Mouse (Mus musculus) left cerebral cortex, postnatal 14 days (tissue): Measurements from ENCODE around the gene Mindy1. TPM values are rescaled to one million over a fixed set of nuclear protein-coding genes. Genes with fewer than 3 reads are reported as not detected.
A peak's percentile ranks its signal among the peaks of the same experiment; 100 is the strongest.

Experiments used
- DNase-seq, 2 experiments: peaks; one replicate each; pipeline ENCODE4 v3.0.0; 2021 to 2022; ENCODE audit warnings: low spot score in 2 of 2, mixed read lengths in 1 of 2
- intact Hi-C: fragments of 180-260 bp; cut with DNase I; formaldehyde crosslinking; loops from one replicate; pipeline ENCODE4 v1.15.1; 2025
- long read RNA-seq, 2 experiments: library from polyadenylated mRNA; stranded (forward); transcript quantifications; one replicate each; pipeline ENCODE4 v2.0.0; 2021
- total RNA-seq, 2 experiments: library from RNA; stranded (reverse); gene quantifications; 2 replicates each; pipeline ENCODE4 v1.2.3; 2021

Gene Mindy1
- 10 to 100 TPM; 23.5 to 25.5 TPM for total RNA-seq
- long read RNA-seq, experiment 1, transcript Mindy1-202 (10 exons, 2,827 nt): major isoform, 23 of 28 reads
- long read RNA-seq, experiment 1, partial matches to known transcripts: 3 of 28 reads
- long read RNA-seq, experiment 1, other reads (novel, unspliced or antisense): 2 of 28 reads
- long read RNA-seq, experiment 2, transcript Mindy1-202 (10 exons, 2,827 nt): major isoform, 14 of 24 reads
- long read RNA-seq, experiment 2, partial matches to known transcripts: 3 of 24 reads
- long read RNA-seq, experiment 2, other reads (novel, unspliced or antisense): 4 of 24 reads

DNA sequence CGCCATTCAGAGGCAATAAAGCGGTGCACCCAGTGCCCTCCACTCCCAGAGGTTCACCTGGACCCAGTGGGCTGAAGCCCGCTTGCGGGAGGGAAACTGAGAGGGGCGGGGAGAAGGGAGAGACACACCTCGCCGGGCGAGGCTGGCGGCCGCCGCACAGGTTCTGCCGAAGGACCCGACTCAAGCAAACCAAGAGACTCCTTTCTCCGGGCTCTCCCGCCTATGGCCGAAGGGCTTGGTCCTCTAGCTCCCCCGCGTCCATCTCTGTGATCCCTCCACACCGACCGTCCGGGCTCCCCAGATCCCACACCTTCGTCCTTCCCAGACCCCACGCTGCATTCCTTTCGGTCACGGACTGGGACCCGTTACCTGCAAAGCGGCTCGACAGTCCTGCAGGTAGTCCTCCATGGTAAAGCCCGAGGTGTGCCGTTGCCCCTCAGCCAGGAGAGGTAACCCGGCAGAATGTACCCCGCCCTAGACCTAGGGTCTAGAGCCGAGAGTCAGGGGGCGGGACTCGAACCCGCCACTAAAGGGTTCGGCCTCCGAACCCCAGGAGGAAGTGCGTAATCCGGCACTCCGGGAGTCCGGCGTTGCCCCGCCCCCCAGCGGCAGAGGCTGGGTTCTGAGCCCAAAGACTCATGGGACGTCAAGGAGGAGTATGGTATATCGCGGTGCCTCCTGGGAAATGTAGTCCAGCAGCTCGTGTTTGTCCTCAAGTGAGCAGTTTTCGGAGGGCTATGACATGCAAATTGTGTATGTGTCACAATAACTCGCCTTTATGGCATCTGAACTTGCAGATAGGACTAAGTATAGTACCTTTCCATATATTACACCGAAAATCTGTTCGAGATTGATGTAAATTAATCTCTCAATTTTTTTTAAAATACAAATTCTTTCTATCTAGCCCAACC lies at the start of gene Mindy1, which contains the start of gene Prune1:
Mindy1 (plus strand) TSS at position 130 of the 911 bp plus-strand sequence.
Prune1 (minus strand) TSS at position 861 of the 911 bp plus-strand sequence.
- intact Hi-C loops: loop anchor here (5.0 kb wide), 2 partner anchors 36 to 54 kb away; partner anchors contain the start of gene Cdc42se1
- peak; percentile 98 to 99 for DNase-seq

DNA sequence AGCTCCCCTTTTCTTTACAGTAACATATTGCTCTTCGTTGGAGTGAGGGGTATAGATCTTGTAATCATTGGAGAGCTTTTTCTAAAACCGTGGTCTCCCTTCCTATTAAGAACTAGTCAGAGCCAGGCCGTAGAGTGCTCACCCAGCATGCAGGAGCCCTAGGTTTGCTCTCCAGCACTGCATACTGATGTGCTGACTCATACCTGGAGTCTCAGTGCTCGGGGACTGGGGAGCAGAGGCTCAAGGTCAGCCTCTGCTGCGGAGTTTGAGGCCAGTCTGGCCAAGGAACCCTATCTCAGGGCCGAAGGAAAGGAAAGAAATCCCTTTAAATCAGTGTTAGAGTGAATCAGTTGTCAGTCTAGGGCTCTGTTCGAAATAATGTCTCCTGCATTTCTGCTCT lies 48.4 kb upstream of the Mindy1 start:
- DNase-seq: no peak
- intact Hi-C loops: no loop called here

DNA sequence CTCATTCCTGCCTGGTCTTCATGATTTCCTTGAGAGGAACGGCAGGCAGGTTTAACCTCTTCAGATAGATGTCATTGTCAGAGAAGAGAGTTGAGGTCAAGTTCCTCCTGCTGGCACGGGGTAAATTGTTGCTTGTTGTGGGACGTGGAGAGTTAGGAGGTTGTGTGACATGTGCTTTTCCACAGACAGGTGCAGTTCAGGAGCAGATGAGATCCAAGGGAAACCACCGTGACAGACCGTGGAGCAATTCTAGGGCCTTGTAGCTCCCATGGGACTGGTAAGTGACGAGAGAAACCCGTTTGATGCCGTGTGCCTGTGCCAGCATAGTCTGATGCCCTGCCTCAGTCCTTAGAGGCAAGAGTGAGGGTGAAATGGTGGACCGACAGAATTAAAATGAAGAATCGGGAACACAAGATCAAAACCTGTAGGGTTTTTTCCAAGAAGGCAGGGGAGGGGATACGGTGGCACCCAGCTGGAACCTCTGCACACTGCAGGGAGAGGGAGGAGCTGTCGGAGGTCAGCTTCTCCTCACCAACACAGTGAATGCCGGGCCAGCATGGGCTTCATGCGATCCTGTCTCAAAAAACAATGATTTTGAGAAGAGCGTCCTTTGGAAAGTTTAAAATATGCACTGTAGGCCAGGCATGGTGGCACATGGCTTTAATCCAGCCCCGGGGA lies 47.7 kb upstream of the Mindy1 start:
- intact Hi-C loops: no loop called here
- DNase-seq: no peak

DNA sequence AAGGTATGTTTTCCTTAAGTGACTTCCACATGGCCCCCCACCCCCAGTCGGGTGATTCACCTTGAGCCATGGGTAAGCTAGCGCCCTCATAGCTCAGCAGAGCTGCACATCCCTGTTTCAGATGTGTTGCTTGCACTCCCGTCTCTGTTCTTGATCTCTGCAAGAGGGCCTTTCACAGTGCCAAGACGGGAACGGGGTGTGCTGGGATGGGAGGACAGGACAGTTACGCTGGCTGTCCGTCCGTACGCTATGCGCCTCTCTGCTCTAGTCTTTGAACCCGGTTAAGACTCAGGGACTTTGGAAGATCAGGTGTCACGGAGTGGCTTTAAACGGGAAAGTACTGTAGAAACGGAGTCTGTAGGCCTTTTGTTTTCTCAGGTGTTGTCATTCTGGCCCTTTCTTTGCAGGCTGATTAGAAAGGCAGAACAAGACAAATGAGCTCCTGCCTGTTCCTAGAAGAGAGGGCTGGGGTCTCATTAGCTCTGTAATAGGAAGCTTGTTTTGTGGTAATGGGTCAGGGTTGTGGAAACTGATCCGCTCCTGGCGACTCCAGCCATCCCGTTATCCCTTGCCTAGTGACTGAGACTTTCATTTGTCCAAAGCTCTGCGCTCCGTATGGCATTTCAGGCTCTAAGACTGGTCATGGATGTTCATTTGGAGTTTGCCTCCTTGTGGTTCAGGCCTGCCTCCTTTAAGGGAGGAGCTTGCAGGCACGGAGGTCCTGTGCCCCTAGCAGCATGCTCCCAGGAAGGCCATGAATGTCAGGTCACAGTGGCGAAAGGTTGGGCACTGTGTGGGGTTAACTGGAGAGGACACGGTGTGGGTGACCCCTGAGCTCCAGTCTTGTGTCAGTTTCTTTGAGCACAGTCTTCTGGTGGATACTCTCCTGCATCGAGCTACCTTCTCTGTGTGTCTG lies 45.5 kb upstream of the Mindy1 start:
- DNase-seq: no peak
- intact Hi-C loops: no loop called here

DNA sequence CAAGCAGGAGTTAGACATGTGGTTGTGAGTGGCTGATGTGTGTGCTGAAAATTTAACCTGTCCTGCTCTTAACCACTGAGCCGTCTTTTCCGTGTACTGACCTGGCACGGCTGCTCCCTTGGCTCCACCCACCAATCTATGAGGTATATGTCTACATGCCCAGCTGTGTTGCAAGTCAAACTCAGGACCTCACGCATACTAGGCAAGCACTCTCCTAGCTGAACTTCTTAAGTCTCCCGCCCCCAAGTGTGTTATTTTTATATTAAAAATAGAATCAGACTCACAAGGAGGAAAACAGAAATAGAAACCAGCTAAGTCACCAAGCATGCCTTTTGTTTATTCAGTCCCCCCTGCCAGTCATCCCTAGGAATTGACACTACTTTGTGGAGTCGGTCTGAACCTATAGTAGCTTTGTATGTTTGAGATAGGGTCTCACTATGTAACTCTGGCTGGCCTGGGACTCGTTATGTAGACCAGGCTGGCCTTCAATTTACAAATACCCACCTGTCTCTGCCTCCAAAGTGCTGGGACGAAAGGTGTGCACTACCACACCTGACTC lies 43.5 kb upstream of the Mindy1 start:
- intact Hi-C loops: no loop called here
- peak in 1 of 2 experiments; percentile 61 for DNase-seq

DNA sequence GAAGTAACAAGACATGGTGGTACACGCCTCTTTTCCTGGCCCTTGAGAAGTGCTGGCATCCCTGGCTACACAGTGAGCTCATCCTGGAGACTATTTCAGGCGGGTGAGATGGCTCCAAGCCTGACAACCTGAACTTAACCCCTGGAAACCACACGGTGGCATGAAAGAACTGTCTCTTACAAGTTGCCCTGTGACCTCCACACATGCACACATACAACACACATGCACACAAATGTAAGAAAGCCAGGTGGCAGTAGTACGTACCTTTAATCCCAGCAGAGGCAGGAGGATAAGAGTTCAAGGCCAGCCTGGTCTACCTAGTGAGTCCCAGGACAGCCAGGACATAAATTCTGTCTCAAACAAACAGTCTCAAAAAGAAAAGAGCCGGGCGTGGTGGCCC lies 42.1 kb upstream of the Mindy1 start:
- intact Hi-C loops: no loop called here
- DNase-seq: no peak

DNA sequence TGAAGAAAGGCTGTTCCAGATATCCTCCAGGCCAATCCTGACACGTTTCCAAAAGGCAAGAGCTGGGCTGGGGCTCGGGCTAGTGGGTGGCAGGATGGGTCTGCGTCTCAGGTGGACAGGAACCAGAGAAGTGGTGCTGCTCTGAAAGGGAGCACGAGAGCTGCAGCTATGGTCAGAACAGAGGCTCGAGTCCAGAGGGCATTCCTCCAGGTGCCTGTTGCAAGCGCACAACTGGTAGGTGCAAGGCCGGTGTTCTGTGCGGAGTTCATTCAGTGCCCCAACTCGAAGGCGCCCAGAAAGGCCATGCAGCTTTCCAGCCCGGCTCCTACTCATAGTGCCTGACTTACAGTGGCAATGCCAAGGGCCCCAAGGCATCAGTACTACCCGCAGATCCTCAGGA lies 41.2 kb upstream of the Mindy1 start:
- DNase-seq: no peak
- intact Hi-C loops: no loop called here

DNA sequence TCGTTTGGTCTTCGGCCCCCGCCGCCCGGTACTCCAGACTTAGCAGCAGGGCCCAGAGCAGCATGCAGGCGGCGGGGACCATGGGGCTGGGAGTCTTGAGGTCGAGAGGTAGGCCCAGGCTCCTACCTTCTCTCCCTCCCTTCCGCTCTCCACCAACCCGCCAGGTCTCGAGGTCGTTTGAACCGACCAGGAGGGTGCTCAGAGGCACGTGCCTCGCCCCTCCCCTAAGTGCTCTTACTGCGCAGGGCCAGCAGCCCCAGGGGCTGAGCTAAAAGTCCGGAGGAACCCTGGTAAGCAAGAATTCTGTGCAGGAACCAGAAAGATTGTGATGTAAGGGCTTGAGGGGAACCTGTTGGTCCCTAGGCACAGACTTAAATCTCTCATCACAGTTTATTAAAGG lies 40.2 kb upstream of the Mindy1 start:
- intact Hi-C loops: no loop called here
- no peak for DNase-seq

DNA sequence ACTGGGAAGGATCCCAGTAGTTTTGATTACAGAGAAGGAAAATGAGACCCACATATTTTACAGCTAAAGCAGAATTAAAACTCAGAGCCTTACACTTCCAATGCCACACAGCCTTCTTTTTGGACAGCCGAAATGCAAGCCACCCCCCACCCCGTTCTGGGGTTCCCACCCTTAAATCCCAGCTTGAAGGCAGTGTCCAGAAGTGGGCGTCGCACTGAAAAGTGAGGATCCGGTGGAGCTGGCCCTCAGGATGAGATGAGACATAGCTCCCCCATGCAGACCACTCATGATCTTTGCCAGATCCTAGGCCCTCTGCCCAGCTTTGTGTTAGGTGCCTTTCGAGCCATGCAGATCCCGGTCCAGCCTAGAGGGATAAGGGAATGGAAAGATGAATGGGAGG lies 39.6 kb upstream of the Mindy1 start, which contains the start of gene Gm128:
Gm128 (minus strand) TSS at position 101 of the 400 bp plus-strand sequence.
- DNase-seq: no peak
- intact Hi-C loops: no loop called here

DNA sequence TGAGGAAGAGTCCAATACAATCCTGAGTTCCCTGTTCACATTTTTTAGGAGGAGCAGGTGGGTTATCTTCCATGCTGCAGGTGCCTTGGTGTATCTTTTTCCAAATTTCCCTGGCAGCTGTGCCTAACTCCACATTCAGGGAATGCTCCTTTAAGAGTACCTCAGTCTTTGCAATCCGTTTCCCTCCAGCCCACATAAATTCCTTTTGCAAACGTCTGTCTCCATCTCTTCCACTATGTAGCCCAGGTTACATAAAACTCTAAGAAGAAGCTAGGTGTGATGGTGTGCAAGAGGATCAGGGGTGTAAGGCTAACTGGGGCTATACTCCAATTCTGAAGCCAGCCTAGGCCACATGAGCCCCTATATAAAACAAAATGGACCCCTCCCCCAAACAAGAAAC lies 38.1 kb upstream of the Mindy1 start:
- no peak for DNase-seq
- intact Hi-C loops: no loop called here

DNA sequence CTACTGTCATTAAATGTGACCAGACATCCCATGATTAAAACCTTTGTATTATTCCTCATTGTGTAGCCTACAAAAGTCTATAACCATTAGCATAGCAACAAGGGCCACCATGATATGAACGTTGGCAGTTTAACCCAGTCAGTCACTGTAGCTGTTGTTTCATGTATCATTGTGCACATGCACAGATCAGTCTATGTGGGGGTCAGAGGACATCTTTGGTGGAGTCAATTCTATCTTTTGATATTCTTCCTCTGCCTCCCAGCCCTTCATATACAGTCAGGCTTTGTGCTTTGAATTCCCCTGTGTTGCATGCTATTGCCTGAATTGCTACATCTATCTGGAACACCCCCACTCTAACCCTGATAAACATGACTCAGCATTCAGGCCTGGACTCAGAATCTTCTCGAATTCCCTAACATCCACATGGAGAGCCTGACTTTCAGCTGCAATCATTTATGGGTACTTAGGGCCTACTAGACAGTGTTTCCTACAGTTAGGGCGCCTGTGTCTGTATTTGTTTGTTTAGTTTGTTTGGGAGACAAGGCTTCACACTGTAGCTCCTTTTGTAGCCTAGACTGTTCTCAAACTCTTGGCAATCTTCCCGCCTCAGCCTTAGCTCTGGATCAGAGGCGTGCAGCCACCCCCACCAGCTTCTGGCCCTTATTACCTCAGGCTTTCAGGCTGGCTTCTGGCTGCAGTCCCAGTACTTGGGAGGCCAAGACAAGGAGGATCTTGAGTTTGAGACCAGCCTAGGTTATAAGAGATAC lies 34.5 kb upstream of the Mindy1 start:
- DNase-seq: peak; percentile 62 to 70
- intact Hi-C loops: no loop called here

DNA sequence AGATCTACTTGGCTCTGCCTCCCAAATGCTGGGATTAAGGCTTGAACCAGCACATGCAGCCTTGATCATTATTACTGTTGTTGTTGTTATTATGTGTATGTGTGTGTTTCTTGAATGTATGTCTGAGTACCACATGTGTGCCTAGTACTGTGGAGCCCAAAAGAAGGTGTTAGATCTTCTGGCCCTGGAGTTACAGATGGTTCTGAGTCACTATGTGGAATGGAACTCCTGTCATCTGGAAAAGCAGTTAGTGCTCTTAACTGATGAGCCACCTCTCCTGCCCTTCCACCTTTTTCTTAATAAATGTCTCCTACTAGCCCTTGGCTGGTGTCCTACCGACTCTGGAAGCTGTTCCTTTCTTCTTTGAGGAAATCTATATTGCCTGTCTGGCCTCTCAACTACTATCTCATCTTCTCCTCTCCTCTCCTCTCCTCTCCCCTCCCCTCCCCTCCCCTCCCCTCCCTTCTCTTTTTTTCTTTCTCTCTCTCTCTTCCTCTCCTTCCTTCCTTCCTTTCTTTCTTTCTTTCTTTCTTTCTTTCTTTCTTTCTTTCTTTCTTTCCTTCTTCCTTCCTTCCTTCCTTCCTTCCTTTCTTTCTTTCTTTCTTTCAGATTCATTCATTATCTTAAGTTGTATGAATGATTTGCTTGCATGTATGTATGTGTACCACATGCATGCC lies 33.3 kb upstream of the Mindy1 start:
- intact Hi-C loops: no loop called here
- no peak for DNase-seq

DNA sequence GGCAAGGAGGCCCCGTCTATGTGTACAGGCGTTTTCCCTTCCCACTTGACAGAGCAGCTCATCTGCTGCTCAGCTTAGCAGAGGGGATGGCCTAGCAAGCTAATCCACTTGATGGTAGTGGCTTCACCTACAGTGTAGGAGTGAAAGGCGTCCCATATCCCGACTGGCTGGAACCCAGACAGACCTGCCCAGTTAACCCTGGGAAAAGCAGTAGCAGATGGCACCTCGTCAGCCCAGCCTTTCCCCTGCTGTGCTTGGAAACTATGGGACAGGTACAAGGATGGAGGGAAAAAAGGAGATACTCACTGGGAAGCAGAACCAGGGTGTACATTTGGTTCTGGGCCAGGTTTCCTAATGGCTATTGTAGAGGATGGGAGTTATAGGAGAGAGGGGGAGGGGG lies 30.8 kb upstream of the Mindy1 start:
- DNase-seq: no peak
- intact Hi-C loops: no loop called here

DNA sequence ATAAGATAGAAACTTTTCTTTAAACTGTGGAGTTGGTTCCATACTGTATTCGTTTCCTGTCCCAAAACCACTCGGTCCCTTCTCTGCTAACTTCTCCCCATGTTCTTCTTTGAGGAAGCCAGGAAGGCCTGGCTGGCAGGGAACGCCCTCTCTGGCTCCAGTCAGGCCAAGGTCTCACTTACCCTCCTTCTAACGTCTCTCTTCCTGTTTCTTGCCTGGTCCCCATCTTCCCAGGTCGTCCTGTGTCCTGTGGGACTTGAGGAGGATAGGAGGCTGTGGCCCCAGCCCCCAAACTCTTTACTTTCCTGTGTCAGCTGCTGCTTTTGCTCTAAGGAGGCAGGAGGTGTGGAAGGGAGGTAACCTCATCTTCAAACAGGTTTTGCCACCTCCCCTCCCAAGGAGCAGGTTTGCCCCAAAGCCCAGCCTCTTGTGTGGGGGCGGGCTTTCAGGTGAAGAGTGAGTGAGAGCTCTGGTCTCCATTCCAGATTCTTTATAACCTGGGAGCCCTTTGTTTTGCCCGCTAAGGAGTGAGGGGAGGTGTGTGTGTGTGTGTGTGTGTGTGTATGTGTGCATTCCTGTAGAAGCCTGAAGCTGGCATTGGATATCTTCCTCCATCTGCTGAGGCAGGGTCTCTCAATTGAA lies 30.2 kb upstream of the Mindy1 start, which contains the start of gene Bnipl:
Bnipl (minus strand) TSS at position 411 of the 642 bp plus-strand sequence.
- DNase-seq: no peak
- intact Hi-C loops: no loop called here

DNA sequence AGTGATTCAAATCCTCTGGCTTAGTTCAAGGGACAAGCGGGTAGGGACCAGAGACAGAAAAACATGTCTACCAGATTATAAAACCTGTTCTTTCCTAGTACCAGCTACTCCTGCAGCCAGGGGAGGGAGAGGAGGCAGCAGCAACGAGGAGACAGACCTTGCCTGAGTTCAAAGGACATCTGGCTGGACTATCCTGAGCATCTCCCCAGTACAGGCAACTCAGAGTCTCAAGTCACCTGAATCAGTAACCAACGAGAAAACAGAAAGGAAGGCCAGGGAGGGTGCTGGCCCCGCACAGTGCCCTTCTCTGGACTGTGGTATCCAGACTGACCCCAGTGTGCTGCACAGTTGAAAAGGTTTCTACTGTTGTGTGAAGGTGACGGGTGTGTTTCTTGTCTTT lies 24.2 kb upstream of the Mindy1 start:
- intact Hi-C loops: no loop called here
- no peak for DNase-seq

DNA sequence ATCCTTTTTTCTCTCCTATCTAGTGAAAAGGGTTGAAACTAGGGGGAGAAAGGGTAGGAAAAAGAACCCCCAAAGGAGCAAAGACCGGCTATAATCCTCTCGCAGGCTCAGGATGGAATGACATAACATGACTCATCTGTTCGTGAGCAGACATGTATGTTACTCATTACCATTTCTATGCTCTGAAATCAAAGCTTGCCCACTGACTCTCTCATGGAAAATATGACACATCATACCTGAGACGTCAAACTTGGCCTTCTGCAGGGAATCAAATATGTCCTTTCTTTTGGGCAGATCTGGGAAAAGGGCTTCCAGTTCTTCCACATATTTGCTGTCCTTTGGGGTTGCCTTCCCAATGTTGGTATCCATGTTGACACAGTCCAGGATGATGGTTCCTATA lies 19.2 kb upstream of the Mindy1 start:
- no peak for DNase-seq
- intact Hi-C loops: loop anchor here (5.0 kb wide), 1 partner anchor 120 kb away; the partner anchor contains the start of gene Tnfaip8l2
